Mouse (Mus musculus): ENCODE data around the gene Macrod1. TPM values are rescaled to one million over a fixed set of nuclear protein-coding genes. Genes with fewer than 3 reads are reported as not detected.

Macrod1 gene
- total and polyA plus RNA-seq, 2 experiments from 2014 or later: 4.8 to 6.7 TPM

- H3K9ac ChIP-seq (replicated peaks; ENCODE audit: low read length): no peak overlapping the region
- no peaks in the 10 kb centered on the region for H3K9me3 ChIP-seq (ENCODE audit: low read length)
- DNase-seq (ENCODE audit: low spot score) (no peak), ATAC-seq (no peak)
- TF ChIP-seq CTCF (IDR thresholded peaks at IDR 0.05; ENCODE audit: low read depth): no peak
- H3K4me1 ChIP-seq (ENCODE audit: insufficient read depth, low read length): peaks cover 16% of the 10 kb centered on the region; the same call in 1 of the 2 replicates
- H3K4me2 ChIP-seq (ENCODE audit: low read depth, low read length): no peak overlapping the region
- H3K36me3 ChIP-seq (ENCODE audit: insufficient read depth, low read length): no peaks in the 10 kb centered on the region
- H3K27me3 ChIP-seq (ENCODE audit: insufficient read depth, low read length): peaks cover 3% of the 10 kb centered on the region
- no peak overlapping the region for H3K27ac ChIP-seq
- 41% methylated on average over 7 of the region's 7 CpGs for WGBS
- H3K4me3 ChIP-seq (ENCODE audit: low read length): no peak overlapping the region
These were observed 124.9 kb downstream of the Macrod1 start for GRCm38 (mm10) chr19:7181496-7181895.

DNA sequence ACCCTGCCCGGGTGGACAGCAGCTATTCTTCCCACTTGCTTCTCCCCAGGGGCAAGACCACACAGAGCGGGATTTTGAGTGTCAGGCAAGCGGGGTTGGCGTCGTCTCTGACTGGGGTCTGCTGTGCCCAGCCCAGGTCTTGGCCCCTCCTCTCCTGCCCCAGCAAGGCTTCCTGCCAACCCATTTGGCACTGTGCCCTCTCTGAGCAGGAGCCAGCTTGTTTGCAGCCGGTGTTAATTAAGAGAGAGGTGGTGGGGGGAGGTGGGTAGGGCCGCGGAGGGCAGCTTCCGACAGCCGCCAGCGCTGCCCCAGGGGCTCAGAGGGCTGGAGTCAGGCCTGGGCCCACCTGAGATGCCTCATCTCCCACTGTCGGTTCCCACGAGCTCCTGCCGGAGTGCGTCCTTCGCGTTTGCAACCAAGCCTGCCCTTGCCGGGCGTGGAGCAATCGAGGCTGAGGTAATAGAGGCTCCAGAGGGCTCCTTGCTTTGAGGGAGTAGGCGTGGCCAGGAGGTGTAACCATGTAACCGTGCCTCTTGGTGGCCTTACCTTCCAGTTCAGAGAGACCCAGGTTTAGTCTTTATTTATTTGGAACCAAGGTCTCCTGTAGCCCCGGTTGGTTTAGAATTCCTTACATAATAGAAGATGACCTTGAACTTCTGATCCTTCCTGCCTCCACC, 125.8 kb downstream of the Macrod1 start:
- H3K4me3 ChIP-seq (ENCODE audit: low read length): no peak overlapping the region
- H3K4me2 ChIP-seq (ENCODE audit: low read depth, low read length): 0 out of 2 replicates have a peak overlapping the region, but pooled peaks have one; percentile 0
- H3K9ac ChIP-seq (replicated peaks; ENCODE audit: low read length): no peak overlapping the region
- no peaks in the 10 kb centered on the region for H3K36me3 ChIP-seq (ENCODE audit: insufficient read depth, low read length)
- no peak overlapping the region for H3K27ac ChIP-seq
- H3K27me3 ChIP-seq (ENCODE audit: insufficient read depth, low read length): peaks cover 3% of the 10 kb centered on the region
- H3K9me3 ChIP-seq (ENCODE audit: low read length): no peaks in the 10 kb centered on the region
- DNase-seq (ENCODE audit: low spot score) (peak; percentile 92), ATAC-seq (peak; percentile 84)
- WGBS: 9% methylated on average over 23 of the region's 23 CpGs
- peaks cover 16% of the 10 kb centered on the region; the same call in 1 of the 2 replicates for H3K4me1 ChIP-seq (ENCODE audit: insufficient read depth, low read length)
- TF ChIP-seq CTCF (IDR thresholded peaks at IDR 0.05; ENCODE audit: low read depth): no peak

DNA sequence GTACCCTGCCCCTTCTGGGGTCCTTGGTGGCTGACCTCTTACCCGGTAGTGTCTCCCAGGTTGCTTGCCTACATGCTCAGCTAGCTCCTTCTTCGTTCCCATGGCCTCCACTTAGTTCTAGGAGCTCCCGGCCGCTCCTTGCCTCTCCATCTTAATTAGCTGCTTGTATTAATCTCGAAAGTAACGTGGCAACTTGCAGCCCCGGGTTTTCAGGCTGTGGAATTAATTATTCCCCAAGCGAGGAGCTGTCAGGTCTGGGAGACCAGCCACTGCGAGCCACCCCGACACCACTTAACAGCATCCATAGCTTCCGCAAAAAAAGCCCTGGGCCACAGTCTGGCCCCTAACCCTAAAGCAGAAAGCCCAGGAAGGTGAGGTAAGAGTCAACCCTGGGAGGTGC, 126.8 kb downstream of the Macrod1 start:
- Histone ChIP-seq H3K4me1 (ENCODE audit: insufficient read depth, low read length) (peaks cover 16% of the 10 kb centered on the region; the same call in 1 of the 2 replicates), H3K27ac (no peak overlapping the region), H3K9me3 (ENCODE audit: low read length) (no peaks in the 10 kb centered on the region), H3K4me2 (ENCODE audit: low read depth, low read length) (no peak overlapping the region), H3K4me3 (ENCODE audit: low read length) (no peak overlapping the region), H3K36me3 (ENCODE audit: insufficient read depth, low read length) (no peaks in the 10 kb centered on the region), H3K27me3 (ENCODE audit: insufficient read depth, low read length) (peaks cover 3% of the 10 kb centered on the region), H3K9ac (replicated peaks; ENCODE audit: low read length) (no peak overlapping the region)
- no peak for ATAC-seq
- no peak for DNase-seq (ENCODE audit: low spot score)
- TF ChIP-seq CTCF (IDR thresholded peaks at IDR 0.05; ENCODE audit: low read depth): no peak
- 25% methylated on average over 11 of the region's 11 CpGs for WGBS

GRCm38 (mm10) chr19:7185059-7185458, 128.4 kb downstream of the Macrod1 start:
- H3K27me3 ChIP-seq (ENCODE audit: insufficient read depth, low read length): peaks cover 3% of the 10 kb centered on the region
- ATAC-seq: no peak
- no peak overlapping the region for H3K9ac ChIP-seq (replicated peaks; ENCODE audit: low read length)
- H3K4me3 ChIP-seq (ENCODE audit: low read length): no peak overlapping the region
- peaks cover 16% of the 10 kb centered on the region; the same call in 1 of the 2 replicates for H3K4me1 ChIP-seq (ENCODE audit: insufficient read depth, low read length)
- no peak overlapping the region for H3K27ac ChIP-seq
- TF ChIP-seq CTCF (IDR thresholded peaks at IDR 0.05; ENCODE audit: low read depth): no peak
- DNase-seq (ENCODE audit: low spot score): no peak
- WGBS: 36% methylated on average over 4 of the region's 4 CpGs
- no peaks in the 10 kb centered on the region for H3K9me3 ChIP-seq (ENCODE audit: low read length)
- no peak overlapping the region for H3K4me2 ChIP-seq (ENCODE audit: low read depth, low read length)
- H3K36me3 ChIP-seq (ENCODE audit: insufficient read depth, low read length): no peaks in the 10 kb centered on the region

DNA sequence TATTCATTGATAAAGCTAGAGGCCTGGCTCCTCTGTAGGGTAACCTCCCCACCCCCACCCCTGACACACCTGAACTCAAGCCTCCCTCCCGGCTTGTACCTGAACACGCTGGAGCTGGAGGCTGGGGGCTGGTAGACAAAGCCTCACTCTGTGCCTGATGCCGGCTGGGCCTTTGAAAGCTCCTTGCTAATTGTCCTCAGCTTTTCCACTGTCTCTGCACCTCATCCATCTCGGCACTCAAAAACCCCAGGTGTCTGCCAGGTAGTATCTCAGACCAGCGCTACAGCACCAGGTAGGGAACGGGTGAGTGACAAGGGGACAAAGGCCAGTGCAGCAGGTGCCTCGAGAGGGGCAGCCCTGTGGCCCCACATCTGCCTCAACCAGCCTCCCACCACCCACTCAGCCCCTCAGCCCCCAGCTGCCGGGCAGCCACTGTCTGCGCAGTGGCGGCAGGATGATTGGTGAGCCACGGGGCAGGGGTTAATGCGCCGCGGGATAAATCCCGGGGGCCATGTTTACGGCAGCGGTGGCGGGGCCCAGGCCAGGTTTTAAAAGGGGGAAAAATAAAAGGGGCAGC, 129.2 kb downstream of the Macrod1 start:
- no peak for ATAC-seq
- H3K4me3 ChIP-seq (ENCODE audit: low read length): no peak overlapping the region
- H3K4me1 ChIP-seq (ENCODE audit: insufficient read depth, low read length): peaks cover 12% of the 10 kb centered on the region; the same call in 1 of the 2 replicates
- WGBS: 14% methylated on average over 18 of the region's 18 CpGs
- H3K27me3 ChIP-seq (ENCODE audit: insufficient read depth, low read length): peaks cover 3% of the 10 kb centered on the region
- H3K9me3 ChIP-seq (ENCODE audit: low read length): no peaks in the 10 kb centered on the region
- H3K4me2 ChIP-seq (ENCODE audit: low read depth, low read length): no peak overlapping the region
- H3K36me3 ChIP-seq (ENCODE audit: insufficient read depth, low read length): no peaks in the 10 kb centered on the region
- TF ChIP-seq CTCF (IDR thresholded peaks at IDR 0.05; ENCODE audit: low read depth): no peak
- no peak for DNase-seq (ENCODE audit: low spot score)
- H3K9ac ChIP-seq (replicated peaks; ENCODE audit: low read length): no peak overlapping the region
- H3K27ac ChIP-seq: no peak overlapping the region

- DNase-seq (ENCODE audit: low spot score) (no peak), ATAC-seq (no peak)
- TF ChIP-seq CTCF (IDR thresholded peaks at IDR 0.05; ENCODE audit: low read depth): no peak
- Histone ChIP-seq H3K27ac (no peak overlapping the region), H3K4me1 (ENCODE audit: insufficient read depth, low read length) (peaks cover 11% of the 10 kb centered on the region), H3K4me2 (ENCODE audit: low read depth, low read length) (no peak overlapping the region), H3K27me3 (ENCODE audit: insufficient read depth, low read length) (peaks cover 3% of the 10 kb centered on the region; the same call in 1 of the 2 replicates), H3K4me3 (ENCODE audit: low read length) (no peak overlapping the region), H3K36me3 (ENCODE audit: insufficient read depth, low read length) (no peaks in the 10 kb centered on the region), H3K9me3 (ENCODE audit: low read length) (no peaks in the 10 kb centered on the region), H3K9ac (replicated peaks; ENCODE audit: low read length) (no peak overlapping the region)
- whole genome bisulfite sequencing: 58% methylated on average over 5 of the region's 5 CpGs
These were observed 130.5 kb downstream of the Macrod1 start for GRCm38 (mm10) chr19:7187157-7187556.

DNA sequence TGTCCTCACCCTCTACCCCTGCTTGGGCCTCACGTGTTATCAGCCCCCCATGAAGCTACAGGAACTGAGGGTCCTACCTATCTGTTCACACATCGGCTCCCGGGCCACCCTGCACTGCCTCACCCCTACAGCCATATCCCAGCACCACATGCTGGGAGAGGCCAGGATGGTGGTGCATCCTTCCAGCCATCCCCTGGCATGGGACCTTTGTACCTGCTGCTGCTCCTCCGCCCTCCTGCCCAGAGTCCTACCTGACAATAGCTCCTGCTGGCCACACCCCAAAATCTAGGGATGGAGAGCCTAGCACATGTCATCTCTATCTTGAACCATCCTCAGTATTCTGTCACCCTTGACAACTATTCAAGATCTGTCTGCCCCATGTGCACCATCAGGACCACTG, 132.4 kb downstream of the Macrod1 start:
- H3K4me2 ChIP-seq (ENCODE audit: low read depth, low read length): no peak overlapping the region
- peaks cover 3% of the 10 kb centered on the region; the same call in 1 of the 2 replicates for H3K27me3 ChIP-seq (ENCODE audit: insufficient read depth, low read length)
- no peak overlapping the region for H3K4me3 ChIP-seq (ENCODE audit: low read length)
- 92% methylated on average over 4 of the region's 4 CpGs for WGBS
- no peaks in the 10 kb centered on the region for H3K36me3 ChIP-seq (ENCODE audit: insufficient read depth, low read length)
- no peak for DNase-seq (ENCODE audit: low spot score)
- H3K4me1 ChIP-seq (ENCODE audit: insufficient read depth, low read length): peaks cover 4% of the 10 kb centered on the region
- H3K27ac ChIP-seq: no peak overlapping the region
- H3K9ac ChIP-seq (replicated peaks; ENCODE audit: low read length): no peak overlapping the region
- no peaks in the 10 kb centered on the region for H3K9me3 ChIP-seq (ENCODE audit: low read length)
- ATAC-seq: no peak
- TF ChIP-seq CTCF (IDR thresholded peaks at IDR 0.05; ENCODE audit: low read depth): no peak
